Mouse (Mus musculus) intestine, embryonic 16.5 days (tissue): ENCODE measurements around the gene Polr2c. TPM values are rescaled to one million over a fixed set of nuclear protein-coding genes. Genes with fewer than 3 reads are reported as not detected.
A peak's percentile ranks its signal among the peaks of the same experiment; 100 is the strongest.

ENCODE experiments used
- ATAC-seq: fragments of 200-750 bp; cut with Nextera tagmentation; 2 replicates; pipeline ENCODE4 v1.8.0; 2017; ENCODE audit warnings: moderate TSS enrichment, moderate library complexity
- H3K27ac ChIP-seq: fragments of 300-500 bp; sonication (generic); 2 replicates; pipeline ENCODE4 v1.5.1; 2014; ENCODE audit warnings: mild to moderate bottlenecking, low read length
- H3K27me3 ChIP-seq: fragments of 300-500 bp; sonication (generic); replicated peaks from 2 replicates; pipeline ENCODE4 v1.6.1; 2014; ENCODE audit warnings: low read length, control low read depth, mixed read lengths; ENCODE audit not compliant: control insufficient read depth, insufficient read depth
- H3K36me3 ChIP-seq: fragments of 300-500 bp; sonication (generic); 2 replicates; pipeline ENCODE4 v1.6.1; 2014; ENCODE audit warnings: low read length, control low read depth; ENCODE audit not compliant: control insufficient read depth, insufficient read depth
- H3K4me1 ChIP-seq: fragments of 300-500 bp; sonication (generic); 2 replicates; pipeline ENCODE4 v1.6.1; 2014; ENCODE audit warnings: low read length, control low read depth, mixed read lengths; ENCODE audit not compliant: control insufficient read depth, insufficient read depth
- H3K4me2 ChIP-seq: fragments of 300-500 bp; sonication (generic); 2 replicates; pipeline ENCODE4 v1.6.1; 2014; ENCODE audit warnings: low read depth, low read length, control low read depth
- H3K4me3 ChIP-seq: fragments of 300-500 bp; sonication (generic); 2 replicates; pipeline ENCODE4 v1.5.1; 2014; ENCODE audit warnings: mild to moderate bottlenecking, low read length
- H3K9ac ChIP-seq: fragments of 300-500 bp; sonication (generic); 2 replicates; pipeline ENCODE4 v1.6.1; 2014; ENCODE audit warnings: low read depth, low read length
- H3K9me3 ChIP-seq: fragments of 300-500 bp; sonication (generic); 2 replicates; pipeline ENCODE4 v1.6.1; 2016; ENCODE audit warnings: low read length, control low read depth; ENCODE audit not compliant: control insufficient read depth
- WGBS: fragments of 180-500 bp; shearing (Covaris S2); extraction: QIAGEN DNeasy Blood & Tissue Kit; methylation state at CpG from one replicate; pipeline ENCODE4 v1.1.7; 2014; 5-methylcytosine and 5-hydroxymethylcytosine counted together
- polyA plus RNA-seq: library from polyadenylated mRNA; unstranded; fragments of >200 nt; fragmentation: Nextera tagmentation; extraction: Ambion mirVana; gene quantifications from 2 replicates; pipeline ENCODE4 v1.2.1, GENCODE M21; 2015

Polr2c gene
- polyA plus RNA-seq, result 117 and 133 TPM in 2 replicates

- peaks cover 12% of the 10 kb centered on the region for H3K36me3 ChIP-seq
- 0 out of 2 replicates have a peak, but pooled peaks cover 2% of the 10 kb centered on the region for H3K4me1 ChIP-seq
- ATAC-seq, result peak; percentile 80
- peak within 1 kb of the TSS; percentile 93 for H3K9ac ChIP-seq
- H3K27ac ChIP-seq, result peak within 1 kb of the TSS; percentile 57; the same call in 1 of the 2 replicates
- H3K27me3 ChIP-seq, result no peaks in the 10 kb centered on the region
- no peaks in the 10 kb centered on the region for H3K9me3 ChIP-seq
- peak within 1 kb of the TSS; percentile 66 for H3K4me2 ChIP-seq
- WGBS, result under 1% methylated on average over 68 of the region's 68 CpGs
- peak within 1 kb of the TSS; percentile 82 for H3K4me3 ChIP-seq
Measured at GRCm38 (mm10) chr8:94857346-94858173, at the start of gene Polr2c. Polr2c (plus strand) TSS chr8:94857450.

DNA sequence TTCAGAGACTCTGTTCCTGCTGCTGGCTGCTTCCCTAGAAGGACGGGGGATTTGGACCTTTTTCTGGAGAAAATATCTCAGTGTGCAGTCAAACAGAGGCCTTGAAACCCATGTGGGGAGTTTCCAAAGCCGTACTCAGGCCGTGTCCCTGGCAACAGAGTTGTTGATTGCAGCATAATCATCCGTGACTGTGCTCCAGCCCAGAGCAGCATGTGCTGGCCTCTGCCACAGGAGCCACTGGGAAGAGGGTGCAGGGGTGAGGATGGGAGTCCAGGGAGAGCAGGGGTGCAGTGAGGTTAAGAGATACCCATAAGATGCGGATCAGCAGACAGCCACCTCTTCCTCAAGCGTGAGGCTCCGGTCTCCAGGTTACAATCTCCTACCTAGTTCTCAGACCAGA, 49.7 kb upstream of the Polr2c start:
- no peak for ATAC-seq
- no peaks in the 10 kb centered on the region for H3K36me3 ChIP-seq
- no peaks in the 10 kb centered on the region; the same call in 1 of the 2 replicates for H3K4me1 ChIP-seq
- no peak overlapping the region for H3K9ac ChIP-seq
- no peak overlapping the region for H3K4me3 ChIP-seq
- H3K4me2 ChIP-seq, result no peak overlapping the region
- no peak overlapping the region for H3K27ac ChIP-seq
- 61% methylated on average over 7 of the region's 7 CpGs for WGBS
- no peaks in the 10 kb centered on the region for H3K9me3 ChIP-seq
- no peaks in the 10 kb centered on the region for H3K27me3 ChIP-seq

GRCm38 (mm10) chr8:94808372-94808771, 48.9 kb upstream of the Polr2c start:
- no peaks in the 10 kb centered on the region for H3K36me3 ChIP-seq

GRCm38 (mm10) chr8:94810153-94810552, 47.1 kb upstream of the Polr2c start, which contains the start of gene Ccl17:
Ccl17 (plus strand) TSS chr8:94810453.
- H3K36me3 ChIP-seq, result no peaks in the 10 kb centered on the region
- no peak within 1 kb of the TSS for H3K27ac ChIP-seq
- H3K9me3 ChIP-seq, result no peaks in the 10 kb centered on the region
- H3K4me2 ChIP-seq, result no peak within 1 kb of the TSS
- no peaks in the 10 kb centered on the region; the same call in 1 of the 2 replicates for H3K4me1 ChIP-seq
- ATAC-seq, result no peak
- H3K4me3 ChIP-seq, result no peak within 1 kb of the TSS
- no peaks in the 10 kb centered on the region for H3K27me3 ChIP-seq
- 50% methylated on average over 3 of the region's 3 CpGs for whole genome bisulfite sequencing
- H3K9ac ChIP-seq, result no peak within 1 kb of the TSS

More at GRCm38 (mm10) chr8:94808372-94808771, 48.9 kb upstream of the Polr2c start:
- Histone ChIP-seq H3K4me3 (no peak overlapping the region), H3K9ac (no peak overlapping the region), H3K27me3 (no peaks in the 10 kb centered on the region), H3K4me2 (no peak overlapping the region), H3K9me3 (no peaks in the 10 kb centered on the region), H3K4me1 (no peaks in the 10 kb centered on the region; the same call in 1 of the 2 replicates), H3K27ac (no peak overlapping the region)
- 71% methylated on average over 6 of the region's 6 CpGs for WGBS
- ATAC-seq, result no peak

DNA sequence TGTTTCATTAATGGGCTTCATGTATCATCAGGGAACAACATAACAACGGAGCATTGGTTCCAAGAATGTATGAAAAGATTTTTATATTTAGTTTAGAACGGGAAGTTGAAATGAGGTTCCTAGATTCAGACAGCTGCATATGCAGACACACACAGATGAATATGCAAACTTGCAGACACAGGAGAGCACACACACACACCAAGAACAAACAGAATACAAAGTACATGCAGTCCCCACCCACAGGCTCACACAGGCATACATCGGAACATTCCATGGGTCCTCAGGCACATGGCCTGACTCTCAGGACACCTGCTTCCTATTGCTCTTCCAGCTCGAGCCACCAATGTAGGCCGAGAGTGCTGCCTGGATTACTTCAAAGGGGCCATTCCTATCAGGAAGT, 46.4 kb upstream of the Polr2c start:
- no peak overlapping the region for H3K27ac ChIP-seq
- no peaks in the 10 kb centered on the region for H3K9me3 ChIP-seq
- no peaks in the 10 kb centered on the region for H3K36me3 ChIP-seq
- no peak for ATAC-seq
- no peak overlapping the region for H3K9ac ChIP-seq
- 75% methylated on average over 5 of the region's 5 CpGs for WGBS
- no peak overlapping the region for H3K4me3 ChIP-seq
- no peaks in the 10 kb centered on the region for H3K27me3 ChIP-seq
- H3K4me2 ChIP-seq, result no peak overlapping the region
- H3K4me1 ChIP-seq, result no peaks in the 10 kb centered on the region; the same call in 1 of the 2 replicates

DNA sequence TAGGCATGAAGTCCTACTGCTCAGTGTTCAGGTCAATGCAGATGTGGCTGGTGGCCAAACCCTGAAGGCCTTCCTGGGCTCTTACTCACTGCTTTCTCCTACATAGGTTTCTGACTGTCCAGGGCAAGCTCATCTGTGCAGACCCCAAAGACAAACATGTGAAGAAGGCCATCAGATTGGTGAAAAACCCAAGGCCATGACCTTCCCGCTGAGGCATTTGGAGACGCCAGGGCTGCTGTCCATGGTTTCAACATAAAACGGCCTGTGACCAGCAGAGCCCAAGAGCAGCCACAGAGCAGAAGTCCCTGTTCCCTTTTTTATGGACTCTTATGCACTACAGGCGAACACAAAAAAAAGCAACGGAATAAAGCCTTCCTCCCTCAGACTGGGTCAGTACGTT, 45.6 kb upstream of the Polr2c start:
- no peak for ATAC-seq
- Histone ChIP-seq H3K36me3 (no peaks in the 10 kb centered on the region), H3K9me3 (no peaks in the 10 kb centered on the region), H3K4me3 (no peak overlapping the region), H3K27ac (no peak overlapping the region), H3K27me3 (no peaks in the 10 kb centered on the region), H3K9ac (no peak overlapping the region), H3K4me1 (no peaks in the 10 kb centered on the region), H3K4me2 (no peak overlapping the region)
- 64% methylated on average over 6 of the region's 6 CpGs for WGBS

DNA sequence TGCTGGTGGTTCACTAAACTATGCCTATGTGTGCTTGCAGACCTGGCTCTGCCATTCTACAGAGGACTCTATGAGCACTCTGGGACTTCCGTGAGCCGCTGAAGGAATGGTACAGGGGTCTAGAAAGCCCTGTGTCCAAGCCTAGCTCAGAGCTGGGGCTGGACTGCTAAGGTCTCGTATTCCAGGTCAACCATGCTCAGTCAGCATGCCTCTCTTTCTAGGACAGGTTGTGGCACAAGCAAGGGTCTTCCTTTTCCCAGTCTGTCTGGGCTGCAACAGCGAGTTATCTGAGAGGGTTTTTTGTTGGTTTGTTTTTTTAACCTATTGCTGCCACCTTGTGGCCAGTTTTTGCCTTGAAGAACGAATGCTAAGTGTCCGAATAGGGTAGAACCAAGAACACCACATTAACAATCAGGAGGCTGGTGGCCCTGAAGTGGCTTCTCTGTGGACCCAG, 44.6 kb upstream of the Polr2c start:
- Histone ChIP-seq H3K9me3 (no peaks in the 10 kb centered on the region), H3K27ac (no peak overlapping the region), H3K9ac (no peak overlapping the region), H3K27me3 (no peaks in the 10 kb centered on the region), H3K4me3 (no peak overlapping the region), H3K36me3 (no peaks in the 10 kb centered on the region), H3K4me2 (no peak overlapping the region), H3K4me1 (no peaks in the 10 kb centered on the region)
- 28% methylated on average over 6 of the region's 6 CpGs for WGBS
- ATAC-seq, result peak; percentile 61

DNA sequence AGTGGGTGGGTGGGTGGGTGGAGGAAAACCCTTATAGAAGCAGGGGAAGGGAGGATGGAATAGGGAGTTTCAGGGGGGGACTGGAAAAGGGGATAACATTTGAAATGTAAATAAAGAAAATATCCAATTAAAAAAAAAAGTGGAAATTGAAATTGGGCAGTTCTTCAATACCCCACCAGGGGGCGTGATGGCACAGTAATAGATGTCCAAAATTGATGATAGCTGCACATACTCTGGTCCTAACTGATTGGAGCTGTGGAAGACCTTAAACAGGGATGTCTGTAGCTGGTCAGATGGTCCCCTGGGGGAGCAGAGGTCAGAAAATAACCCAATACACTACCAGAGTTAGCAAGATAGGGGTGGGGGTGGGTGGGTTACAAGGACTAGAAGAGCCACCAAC, 42.7 kb upstream of the Polr2c start:
- H3K36me3 ChIP-seq, result no peaks in the 10 kb centered on the region
- no peaks in the 10 kb centered on the region for H3K4me1 ChIP-seq
- no peak overlapping the region for H3K4me2 ChIP-seq
- no peaks in the 10 kb centered on the region for H3K9me3 ChIP-seq
- ATAC-seq, result no peak
- 6% methylated on average over 1 of the region's 1 CpGs for WGBS
- no peak overlapping the region for H3K9ac ChIP-seq
- no peaks in the 10 kb centered on the region for H3K27me3 ChIP-seq
- H3K4me3 ChIP-seq, result no peak overlapping the region
- no peak overlapping the region for H3K27ac ChIP-seq

DNA sequence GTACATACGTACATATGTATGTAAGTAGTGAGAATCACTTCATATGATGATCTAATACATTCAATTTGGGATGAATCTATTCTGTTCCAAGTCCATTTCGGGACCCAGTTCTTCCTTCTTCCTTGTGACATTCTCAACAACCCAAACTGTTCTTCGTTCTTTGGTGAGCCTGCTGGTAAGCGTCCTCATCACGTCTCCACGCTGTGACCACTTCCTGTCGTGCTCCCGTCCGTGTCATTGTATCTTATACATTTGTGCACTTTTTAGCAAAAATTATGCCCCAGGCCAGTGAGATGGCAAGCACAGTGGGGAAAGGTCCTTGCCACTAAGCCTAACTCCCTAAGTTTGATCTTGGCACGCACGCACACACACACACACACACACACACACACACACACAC, 39.3 kb upstream of the Polr2c start:
- H3K4me1 ChIP-seq, result no peaks in the 10 kb centered on the region
- no peaks in the 10 kb centered on the region for H3K9me3 ChIP-seq
- H3K4me2 ChIP-seq, result no peak overlapping the region
- no peak overlapping the region for H3K4me3 ChIP-seq
- H3K36me3 ChIP-seq, result no peaks in the 10 kb centered on the region; the same call in 1 of the 2 replicates
- ATAC-seq, result no peak
- 91% methylated on average over 11 of the region's 11 CpGs for WGBS
- no peak overlapping the region for H3K27ac ChIP-seq
- no peak overlapping the region for H3K9ac ChIP-seq
- H3K27me3 ChIP-seq, result no peaks in the 10 kb centered on the region
